Mouse (Mus musculus) gastrocnemius, adult 2 months (tissue): ENCODE results near the gene Mcm3ap. TPM values are rescaled to one million over a fixed set of nuclear protein-coding genes. Genes with fewer than 3 reads are reported as not detected.

ENCODE experiments used
- DNase-seq: peaks from one replicate; pipeline ENCODE4 v3.0.0; 2022
- H3K27ac ChIP-seq: fragments of 200-600 bp; 2 replicates; pipeline ENCODE4 v1.8.1; 2022; ENCODE audit warnings: mild to moderate bottlenecking
- H3K4me3 ChIP-seq: fragments of 200-600 bp; 2 replicates; pipeline ENCODE4 v1.8.1; 2022; ENCODE audit warnings: mild to moderate bottlenecking, moderate library complexity
- CTCF ChIP-seq: fragments of 200-600 bp; IDR thresholded peaks from 2 replicates; pipeline ENCODE4 v1.8.1; 2022; ENCODE audit warnings: antibody characterized with exemption, mild to moderate bottlenecking, moderate library complexity
- intact Hi-C: fragments of 180-260 bp; cut with DNase I; formaldehyde crosslinking; loops from one replicate; pipeline ENCODE4 v1.15.1; 2025
- total RNA-seq, 2 experiments: library from RNA; stranded (reverse); gene quantifications; 2 replicates each; pipeline ENCODE4 v1.2.3; 2021

The Mcm3ap gene
- total RNA-seq, 2 experiments from 2014 or later: 18.0 to 23.8 TPM

DNA sequence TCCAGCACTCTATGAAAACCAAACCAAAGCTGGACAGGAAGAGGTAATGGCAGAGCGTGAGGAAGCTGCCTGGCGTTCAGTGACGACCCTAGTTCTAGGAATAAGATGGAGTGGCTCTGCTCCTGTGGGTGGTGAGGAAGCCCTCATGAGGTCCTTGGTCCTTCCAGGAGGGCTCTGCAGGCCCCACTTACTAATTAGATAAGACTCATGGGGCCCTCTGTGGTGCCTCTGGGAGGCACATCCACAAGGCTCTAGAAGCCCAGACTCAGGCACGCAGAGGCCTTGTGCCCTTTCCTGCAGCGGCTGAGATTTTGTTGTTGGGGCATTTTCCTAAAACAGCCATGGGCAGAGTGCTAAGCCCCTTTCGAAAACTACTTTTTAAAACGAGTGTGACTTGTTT lies 37.1 kb downstream of the Mcm3ap start:
- no peak overlapping the region for H3K4me3 ChIP-seq
- no peak for DNase-seq
- H3K27ac ChIP-seq: no peak overlapping the region
- no peak for TF ChIP-seq CTCF
- intact Hi-C loops: loop anchor here (10.0 kb wide), 1 partner anchor 171 kb away; no protein-coding TSS in a partner anchor

DNA sequence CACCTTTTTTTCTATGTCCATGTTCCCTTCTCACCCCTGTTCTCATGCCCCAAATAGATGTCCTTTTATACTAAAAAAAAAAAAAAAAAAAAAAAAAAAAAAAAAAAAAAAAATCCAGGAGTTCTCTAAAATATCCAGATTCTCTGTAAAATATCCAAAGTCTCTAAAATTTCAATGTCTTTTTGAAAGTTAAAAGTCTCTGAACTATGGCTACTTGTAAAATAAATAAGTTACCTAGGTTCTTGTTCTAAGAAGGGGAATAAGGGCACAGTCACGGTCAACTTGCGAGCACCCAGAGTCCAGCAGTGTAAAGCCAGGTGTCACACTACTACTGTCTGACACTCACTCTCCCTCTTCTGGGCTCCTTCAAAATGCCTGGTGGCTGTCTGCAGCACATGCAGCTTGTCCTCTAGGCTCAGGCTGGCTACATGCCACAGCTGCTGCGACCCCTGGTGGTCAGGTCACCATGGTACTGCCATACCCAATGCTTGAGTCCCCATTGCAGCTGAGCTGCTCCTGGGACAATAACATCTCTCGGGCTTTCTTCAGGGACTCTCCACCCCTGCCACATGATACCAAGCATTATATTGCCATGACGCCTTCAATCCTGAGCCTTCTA lies 44.3 kb downstream of the Mcm3ap start:
- H3K4me3 ChIP-seq: no peak overlapping the region
- no peak overlapping the region for H3K27ac ChIP-seq
- TF ChIP-seq CTCF: peak; percentile 77
- DNase-seq: peak; percentile 83
- intact Hi-C loops: no loop called here

DNA sequence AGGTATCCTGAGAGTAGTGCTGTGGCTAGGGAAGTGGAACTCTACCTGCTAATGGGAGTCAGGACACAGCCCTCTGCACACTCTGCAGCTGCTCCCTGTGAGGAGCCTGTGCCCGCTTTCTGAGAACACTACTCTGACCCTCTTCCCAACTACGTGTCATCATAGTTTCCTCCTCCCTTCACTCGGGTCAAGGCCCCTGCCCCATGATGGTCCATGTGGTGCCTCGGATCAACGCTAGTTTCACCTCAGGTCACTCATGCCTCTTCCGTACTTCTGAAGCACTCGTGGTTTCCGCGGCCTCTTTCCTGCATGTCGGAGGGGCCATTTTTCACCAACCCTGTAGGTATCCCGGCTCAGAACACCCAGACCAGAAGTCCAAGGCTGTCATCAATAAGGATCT lies 62.2 kb downstream of the Mcm3ap start:
- Histone ChIP-seq H3K4me3 (peak overlapping the region; percentile 77), H3K27ac (peak overlapping the region; percentile 83)
- intact Hi-C loops: no loop called here
- no peak for DNase-seq
- TF ChIP-seq CTCF: no peak

GRCm38 (mm10) chr10:76531375-76531774 lies 62.6 kb downstream of the Mcm3ap start, which contains the start of gene Lss:
Lss (plus strand) TSS chr10:76531588.
- Histone ChIP-seq H3K4me3 (peak within 1 kb of the TSS; percentile 77), H3K27ac (peak within 1 kb of the TSS; percentile 83)
- intact Hi-C loops: no loop called here
- TF ChIP-seq CTCF: peak; percentile 22; the same call in 1 of the 2 replicates
- DNase-seq: peak; percentile 98

DNA sequence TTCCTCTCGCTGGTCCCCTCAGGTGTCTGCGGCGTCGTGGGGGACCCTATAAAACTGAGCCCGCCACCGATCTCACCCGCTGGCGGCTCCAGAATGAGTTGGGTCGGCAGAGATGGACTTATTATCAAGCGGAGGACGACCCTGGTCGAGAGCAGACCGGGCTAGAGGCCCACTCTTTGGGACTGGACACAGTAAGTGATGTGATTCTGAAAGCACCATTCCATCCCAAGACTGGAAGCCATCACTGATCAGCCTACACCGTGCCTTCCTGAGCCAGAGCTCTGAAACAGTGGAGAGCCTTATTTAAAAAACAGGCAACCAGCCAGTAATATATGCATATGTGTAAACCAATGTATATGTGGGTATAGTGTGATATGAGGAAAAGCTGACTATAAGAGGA lies 63.1 kb downstream of the Mcm3ap start:
- Histone ChIP-seq H3K27ac (peak overlapping the region; percentile 83), H3K4me3 (peak overlapping the region; percentile 77)
- intact Hi-C loops: no loop called here
- TF ChIP-seq CTCF: no peak
- no peak for DNase-seq

DNA sequence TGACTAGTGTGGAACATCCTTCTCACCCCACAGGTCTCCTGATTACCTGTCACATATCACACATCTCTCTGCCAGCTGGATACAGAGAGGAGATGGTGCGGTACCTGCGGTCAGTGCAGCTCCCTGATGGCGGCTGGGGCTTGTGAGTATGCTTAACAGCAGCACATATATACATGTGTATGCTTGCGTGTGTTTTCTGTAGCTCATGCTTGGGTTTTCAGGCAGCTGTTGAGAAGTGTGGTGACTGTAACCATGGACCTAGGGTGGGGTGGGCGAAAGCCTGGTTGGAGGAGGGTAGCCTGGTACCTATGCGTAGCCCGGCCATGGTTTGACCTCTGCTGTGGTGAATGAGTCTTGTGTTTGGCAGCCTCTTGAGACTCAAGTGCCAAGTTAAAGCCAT lies 66.8 kb downstream of the Mcm3ap start:
- no peak overlapping the region for H3K4me3 ChIP-seq
- TF ChIP-seq CTCF: no peak
- intact Hi-C loops: no loop called here

GRCm38 (mm10) chr10:76537619-76538018 lies 68.9 kb downstream of the Mcm3ap start:
- no peak for DNase-seq
- intact Hi-C loops: no loop called here
- no peak overlapping the region for H3K27ac ChIP-seq
- TF ChIP-seq CTCF: no peak
- H3K4me3 ChIP-seq: no peak overlapping the region

More for the DNA sequence above, 66.8 kb downstream of the Mcm3ap start:
- no peak for DNase-seq
- H3K27ac ChIP-seq: no peak overlapping the region

DNA sequence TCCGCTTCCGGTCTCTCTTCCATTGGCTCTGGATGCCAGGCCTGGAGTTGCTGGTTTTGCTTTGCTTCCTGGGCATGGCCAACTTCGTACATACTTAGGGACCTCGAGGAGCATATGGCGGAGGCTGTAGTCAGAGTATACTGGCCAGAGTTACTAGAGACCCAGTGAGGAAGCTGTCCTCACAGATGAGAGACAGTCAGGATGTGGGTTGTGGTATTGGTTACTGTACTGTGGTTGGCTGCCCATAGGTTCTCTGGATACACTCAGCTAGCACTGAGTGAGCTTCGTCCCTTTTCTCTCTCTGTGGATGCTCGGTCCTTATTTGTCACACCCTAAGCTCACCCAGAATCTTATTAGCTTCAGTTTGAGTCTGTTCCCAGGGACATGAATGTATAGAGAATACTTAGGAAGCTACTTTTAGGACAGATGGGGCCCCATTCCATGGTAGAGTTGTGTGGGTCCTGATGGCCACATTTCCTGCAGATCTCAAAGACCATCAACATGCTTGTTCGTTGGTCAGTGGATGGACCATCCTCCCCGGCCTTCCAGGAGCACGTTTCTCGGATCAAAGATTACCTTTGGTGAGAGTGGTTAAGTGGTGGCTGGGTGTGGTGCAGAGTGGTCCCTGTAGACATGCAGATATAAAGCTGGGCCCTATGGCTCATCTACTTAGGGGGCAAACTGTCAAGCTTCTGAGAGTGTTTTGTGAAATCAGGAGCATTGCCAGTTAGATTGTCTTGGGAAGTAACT lies 72.8 kb downstream of the Mcm3ap start:
- no peak for TF ChIP-seq CTCF
- Histone ChIP-seq H3K27ac (no peak overlapping the region), H3K4me3 (no peak overlapping the region)
- intact Hi-C loops: no loop called here
- DNase-seq: no peak

DNA sequence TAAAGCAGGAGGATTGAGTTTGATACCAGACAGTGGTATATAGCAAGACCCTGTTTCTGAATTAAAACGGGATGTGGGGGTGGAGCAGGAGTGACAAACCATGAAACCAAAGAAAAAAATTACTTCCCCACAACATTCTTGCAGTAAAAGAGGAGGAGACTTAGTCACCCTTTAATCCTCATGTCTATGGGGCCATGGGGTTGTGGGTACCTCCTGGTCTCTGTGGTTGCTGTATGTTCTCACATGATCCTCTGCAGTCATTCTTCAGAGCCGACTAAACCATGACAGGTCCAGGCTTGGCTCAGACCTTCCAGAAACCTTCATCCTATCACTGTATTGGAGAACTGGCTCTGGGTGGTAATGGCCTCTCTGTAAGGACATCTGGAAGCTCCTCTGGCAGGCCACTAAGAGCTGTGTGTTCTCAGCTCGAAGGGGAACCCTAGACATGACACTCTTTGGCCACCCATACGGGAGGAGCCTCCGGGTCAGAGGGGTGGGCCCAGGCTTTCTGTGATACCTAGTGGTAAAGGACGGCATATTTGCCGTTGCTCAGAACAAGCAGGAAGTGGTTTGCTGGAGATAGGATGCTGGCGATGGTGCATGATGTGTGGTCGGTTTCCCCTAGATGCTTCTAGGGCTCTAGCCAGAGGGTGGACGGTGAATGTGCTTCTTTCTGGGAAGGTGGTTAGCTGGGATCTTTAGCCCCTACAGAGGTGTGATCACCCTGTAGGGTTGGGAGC lies 74.1 kb downstream of the Mcm3ap start:
- DNase-seq: no peak
- no peak overlapping the region for H3K27ac ChIP-seq
- no peak overlapping the region for H3K4me3 ChIP-seq
- TF ChIP-seq CTCF: no peak
- intact Hi-C loops: no loop called here

DNA sequence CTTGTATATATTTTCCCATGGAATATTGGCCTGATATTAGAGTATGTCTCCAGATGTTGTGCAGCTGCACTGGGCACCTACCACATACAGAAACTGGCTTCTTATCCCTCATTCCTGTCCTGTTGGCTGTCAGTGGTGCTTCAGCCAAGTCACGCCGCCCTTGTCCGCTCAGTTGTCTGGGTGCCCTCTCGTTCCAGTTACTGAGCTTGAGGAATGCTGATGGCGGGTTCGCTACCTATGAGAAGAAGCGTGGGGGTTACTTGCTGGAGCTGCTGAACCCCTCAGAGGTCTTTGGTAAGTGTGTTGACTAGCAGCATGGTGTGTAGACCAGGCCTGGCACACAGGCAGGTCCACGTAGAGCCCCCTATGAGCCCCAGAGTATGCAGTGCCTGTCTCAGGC lies 77.8 kb downstream of the Mcm3ap start:
- TF ChIP-seq CTCF: no peak
- intact Hi-C loops: no loop called here
- Histone ChIP-seq H3K4me3 (no peak overlapping the region), H3K27ac (no peak overlapping the region)
- no peak for DNase-seq

GRCm38 (mm10) chr10:76548218-76548617 lies 79.5 kb downstream of the Mcm3ap start:
- intact Hi-C loops: no loop called here
- H3K4me3 ChIP-seq: no peak overlapping the region
- no peak overlapping the region for H3K27ac ChIP-seq
- DNase-seq: no peak
- no peak for TF ChIP-seq CTCF

DNA sequence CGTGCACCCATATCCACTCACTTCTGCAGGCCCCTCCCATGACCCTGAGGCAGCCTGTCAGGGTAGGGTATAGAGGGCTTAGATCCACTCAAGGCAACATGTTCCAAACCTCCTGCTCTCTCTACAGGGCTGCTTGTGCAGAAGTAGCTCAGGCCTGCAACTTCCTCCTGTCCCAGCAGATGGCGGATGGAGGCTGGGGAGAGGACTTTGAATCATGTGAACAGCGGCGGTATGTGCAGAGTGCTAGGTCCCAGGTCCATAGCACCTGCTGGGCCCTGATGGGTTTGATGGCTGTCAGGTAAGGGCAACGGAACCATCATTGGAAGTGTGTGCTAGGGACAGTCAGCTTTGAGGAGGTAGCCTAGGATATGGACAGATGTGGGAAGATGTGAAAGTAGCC lies 81.7 kb downstream of the Mcm3ap start:
- Histone ChIP-seq H3K27ac (no peak overlapping the region), H3K4me3 (no peak overlapping the region)
- DNase-seq: no peak
- intact Hi-C loops: loop anchor here (2.0 kb wide), 1 partner anchor 184 kb away; no protein-coding TSS in a partner anchor
- peak; percentile 53 for TF ChIP-seq CTCF

- Histone ChIP-seq H3K4me3 (no peak overlapping the region), H3K27ac (no peak overlapping the region)
- DNase-seq: no peak
- no peak for TF ChIP-seq CTCF
- intact Hi-C loops: loop anchor here (2.0 kb wide), 1 partner anchor 183 kb away; no protein-coding TSS in a partner anchor
These were observed 82.8 kb downstream of the Mcm3ap start for GRCm38 (mm10) chr10:76551556-76551955.
